Mouse (Mus musculus): ENCODE measurements around the gene Cwf19l2.
"Not testable (repeated sequence)": the region's sequence is repeated elsewhere in the genome, so short reads cannot be mapped to it uniquely, and the experiment has no call there.

Cwf19l2 gene

DNA sequence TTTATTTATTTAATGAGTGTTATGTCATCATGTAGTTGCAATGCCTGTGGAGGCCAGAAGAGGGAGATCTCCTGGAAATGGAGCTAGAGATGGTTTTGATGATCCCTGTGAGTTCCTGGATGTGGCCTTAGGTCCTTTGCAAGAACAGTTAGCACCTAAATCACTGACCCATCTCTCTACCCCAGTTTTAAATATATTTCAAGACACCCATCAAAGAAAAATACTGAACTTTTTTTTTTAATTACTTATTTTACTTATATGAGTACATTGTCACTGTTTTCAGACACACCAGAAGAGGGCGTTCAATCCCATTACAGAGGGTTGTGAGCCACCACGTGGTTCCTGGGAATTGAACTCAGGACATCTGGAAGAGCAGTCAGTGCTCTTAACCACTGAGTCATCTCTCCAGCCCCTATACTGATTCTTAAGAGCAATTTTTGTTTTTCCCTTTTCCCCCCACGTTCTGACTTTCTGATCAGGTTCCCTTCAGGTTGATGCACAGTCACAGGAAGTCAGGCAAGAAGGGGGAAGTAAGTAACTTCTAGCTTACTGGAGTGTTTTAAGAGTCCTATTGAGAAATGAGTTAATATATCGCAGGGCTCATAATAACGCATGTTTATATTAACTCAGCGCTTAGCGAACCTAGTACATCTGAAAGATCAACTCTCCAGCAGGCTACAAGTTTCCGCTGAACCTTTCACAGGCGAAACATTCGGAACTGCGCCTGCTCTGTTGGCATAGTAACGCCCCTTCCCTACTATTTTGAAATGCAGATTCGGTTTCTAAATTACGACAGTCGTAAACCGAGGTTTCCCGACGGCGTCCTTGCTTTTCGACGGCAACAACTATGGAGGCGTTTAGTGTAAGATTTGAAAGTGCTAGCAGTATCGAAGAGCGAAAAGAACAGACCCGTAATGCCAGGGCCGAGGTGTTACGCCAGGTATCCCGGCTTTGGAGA is at the start of gene Cwf19l2:
Cwf19l2 (plus strand) TSS at position 342 of the 958 bp plus-strand sequence.
- peak; percentile 87 to 91 for DNase-seq (ENCODE audit: low spot score in 2 of 2)

DNA sequence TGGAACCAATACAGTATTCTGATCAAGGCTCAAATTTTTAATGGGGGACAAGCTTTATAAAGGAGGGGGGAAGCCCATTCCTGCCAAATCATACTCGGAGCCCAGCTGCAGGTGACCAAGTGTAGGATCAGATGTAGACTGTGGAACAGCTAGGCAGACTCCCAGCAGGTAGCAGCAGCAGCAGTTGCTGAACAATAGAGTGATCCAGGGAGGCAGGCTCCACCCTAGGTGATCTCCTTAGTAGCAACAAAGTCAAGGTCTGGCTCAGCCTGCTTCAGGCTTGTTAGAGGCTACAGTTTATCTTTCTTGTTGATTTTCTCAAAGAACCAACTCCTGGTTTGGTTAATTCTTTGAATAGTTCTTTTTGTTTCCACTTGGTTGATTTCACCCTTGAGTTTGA is 27.1 kb upstream of the Cwf19l2 start:
- not testable (repeated sequence) for DNase-seq (ENCODE audit: low spot score in 2 of 2)

DNA sequence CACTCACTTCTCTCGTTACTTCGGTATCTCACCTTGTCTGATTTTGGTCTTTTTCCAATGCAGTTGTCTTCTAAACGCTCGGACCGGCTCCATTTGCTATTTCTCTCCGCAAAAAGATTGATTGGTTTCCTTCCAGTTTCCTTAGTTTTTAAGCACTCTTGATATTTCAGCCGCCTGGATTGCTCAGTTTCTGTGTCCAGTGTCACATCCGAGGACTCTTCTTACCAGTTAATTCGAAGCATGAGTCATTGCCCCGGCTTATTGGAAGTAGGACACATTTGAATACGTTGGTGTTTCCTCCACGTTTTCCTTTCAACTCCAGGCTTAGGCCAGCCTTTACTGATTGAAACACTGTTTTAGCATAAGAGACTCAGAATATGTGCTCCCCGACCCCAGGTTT is 980 bp downstream of the Cwf19l2 start:
- peak; percentile 5 to 12 for DNase-seq (ENCODE audit: low spot score in 2 of 2)

DNA sequence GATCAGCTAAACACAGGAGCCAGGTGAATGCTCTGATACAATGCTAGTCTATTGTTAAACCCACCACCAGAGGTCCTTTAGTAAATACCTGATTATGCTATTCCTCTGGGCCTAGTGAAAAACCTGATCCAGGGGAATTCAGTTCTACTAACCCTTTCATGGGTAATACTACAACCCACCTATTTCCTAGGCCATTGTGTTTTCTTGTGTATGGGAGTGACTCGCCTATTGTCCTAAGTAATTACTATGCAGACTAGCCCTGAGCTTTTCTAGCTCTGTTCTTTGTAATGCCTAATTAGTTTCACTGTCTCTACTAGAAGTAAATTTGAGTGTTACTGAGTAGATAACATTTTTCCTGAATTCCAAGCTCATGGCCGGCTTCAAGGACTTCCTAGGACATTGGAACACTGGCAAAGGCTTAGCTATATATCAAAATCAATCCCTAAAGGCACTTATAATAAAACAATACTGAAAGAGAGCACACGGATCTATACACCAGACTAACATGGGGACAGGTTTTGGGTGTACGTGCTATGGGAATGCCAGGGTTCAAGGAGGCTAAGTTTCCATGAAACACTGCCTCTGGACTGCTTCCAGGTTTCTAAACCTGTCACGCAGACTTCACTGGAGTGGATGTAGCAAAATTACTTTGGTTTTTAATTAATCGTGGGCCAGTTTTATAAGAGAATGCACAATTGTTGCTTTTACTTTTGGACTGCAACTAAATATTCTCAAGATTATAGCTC is 36.3 kb downstream of the Cwf19l2 start:
- not testable (repeated sequence) for DNase-seq (ENCODE audit: low spot score in 2 of 2)

DNA sequence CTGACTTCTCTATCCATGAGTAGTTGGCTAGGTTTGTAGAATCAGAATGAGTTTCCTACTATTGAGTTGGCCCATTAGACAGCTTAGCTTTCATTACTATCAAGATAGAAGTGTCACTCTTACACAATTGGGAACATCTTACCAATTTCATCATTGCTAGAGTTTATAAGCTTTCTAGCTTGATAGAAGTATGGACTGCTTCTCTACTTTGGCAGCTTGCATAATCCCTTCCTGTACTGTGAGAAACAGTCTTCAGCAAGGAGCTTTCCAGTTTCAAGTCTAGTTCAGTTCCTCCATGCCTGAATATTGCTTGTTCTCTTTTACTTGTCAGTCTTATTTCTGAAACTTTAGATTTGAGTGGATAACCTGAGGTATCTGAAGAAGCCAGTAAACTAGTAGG is 68.5 kb downstream of the Cwf19l2 start:
- DNase-seq (ENCODE audit: low spot score in 2 of 2), result no peak

DNA sequence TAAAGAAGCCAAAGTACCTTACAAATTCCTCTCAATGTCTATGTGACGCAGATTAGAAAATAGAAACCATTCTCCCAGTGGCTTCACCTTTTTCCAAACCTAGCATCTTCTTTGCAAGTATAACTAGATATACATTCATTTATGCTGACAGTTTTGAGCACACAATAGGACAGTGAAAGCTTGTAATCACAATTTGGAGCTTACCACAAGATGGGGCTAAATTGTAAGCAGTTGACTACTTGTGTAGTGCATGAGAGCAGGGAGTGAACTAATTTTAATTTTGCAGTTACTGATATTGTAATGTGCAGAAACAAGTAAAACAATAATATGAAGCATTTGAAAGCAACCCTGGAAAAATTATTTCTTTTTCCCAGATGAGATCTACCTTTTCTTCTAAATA is 115.3 kb downstream of the Cwf19l2 start:
- no peak for DNase-seq (ENCODE audit: low spot score in 2 of 2)

DNA sequence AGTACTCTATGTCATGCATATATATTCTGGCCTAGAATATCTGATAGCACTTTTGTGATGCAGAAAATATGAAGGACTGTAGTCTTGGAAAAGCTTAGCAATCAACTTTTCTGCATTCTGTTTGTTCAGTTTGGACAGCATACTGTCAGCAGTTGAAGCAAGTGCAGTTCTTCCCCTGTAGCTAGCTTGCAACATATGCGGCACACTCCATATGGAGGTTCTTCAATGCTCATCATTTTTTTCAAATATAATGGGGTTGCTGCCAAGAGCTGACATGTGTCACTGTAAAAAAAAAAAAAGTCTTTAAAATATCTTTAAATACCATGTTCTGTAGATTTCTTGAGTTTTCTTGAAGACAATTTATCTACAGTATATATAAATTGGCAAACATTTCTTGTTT is 115.8 kb downstream of the Cwf19l2 start:
- DNase-seq (ENCODE audit: low spot score in 2 of 2), result no peak

DNA sequence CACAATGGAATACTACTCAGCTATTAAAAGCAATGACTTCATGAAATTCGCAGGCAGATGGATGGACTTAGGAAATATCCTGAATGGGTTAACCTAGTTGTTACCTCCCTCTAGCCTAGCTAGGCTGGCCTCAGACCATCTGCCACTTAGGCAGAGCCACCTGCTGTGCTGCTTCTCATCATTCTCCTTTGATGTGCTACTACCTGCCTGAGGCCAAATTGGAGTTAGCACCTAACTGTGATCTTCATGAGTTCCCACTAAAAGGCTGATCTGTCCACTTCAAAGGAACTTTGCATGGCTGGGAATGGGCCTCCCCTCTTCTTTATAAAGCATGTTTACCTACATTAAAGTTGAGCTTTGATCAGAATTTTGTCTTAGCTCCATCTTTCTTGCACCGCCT is 117.6 kb downstream of the Cwf19l2 start:
- DNase-seq (ENCODE audit: low spot score in 2 of 2), result no peak

Measured in heart, adult 9 months (tissue).